Mouse (Mus musculus): ENCODE results near the gene Sema6b.
"Not testable (repeated sequence)": the region's sequence is repeated elsewhere in the genome, so short reads cannot be mapped to it uniquely, and the experiment has no call there.

Gene Sema6b

GRCm38 (mm10) chr17:56117251-56117710 lies 22.9 kb downstream of the Sema6b start, which contains the start of gene Plin5:
Gene Plin5, minus strand, starts transcription at chr17:56117596.
- no peak for DNase-seq (ENCODE audit: low read depth)

- no peak for DNase-seq (ENCODE audit: low read depth)
Observed at GRCm38 (mm10) chr17:56116193-56116592, 23.9 kb downstream of the Sema6b start.

- no peak for DNase-seq (ENCODE audit: low read depth)
Observed at GRCm38 (mm10) chr17:56112743-56113142, 27.4 kb downstream of the Sema6b start.

DNA sequence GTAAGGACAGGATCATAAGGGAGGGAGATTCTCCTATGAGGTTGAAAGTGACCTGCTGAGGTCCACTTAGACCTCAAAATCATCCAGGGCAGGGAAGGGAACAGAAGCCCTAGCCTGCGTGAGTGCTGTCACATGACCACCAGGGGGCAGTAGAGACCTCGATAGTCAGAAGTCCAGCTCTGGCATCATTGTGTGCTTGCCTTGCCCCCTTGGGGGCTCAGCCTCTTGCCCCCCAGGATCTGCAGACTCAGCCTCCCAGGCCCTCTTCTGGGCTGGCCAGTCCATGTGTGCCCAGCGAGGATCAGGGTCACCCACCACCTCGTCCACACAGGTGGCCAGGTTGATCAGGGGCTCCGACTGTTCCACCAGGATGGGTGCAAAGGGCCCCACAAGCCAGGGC lies 28.3 kb downstream of the Sema6b start:
- DNase-seq (ENCODE audit: low read depth): peak; percentile 81

- DNase-seq (ENCODE audit: low read depth): no peak
Observed at GRCm38 (mm10) chr17:56111021-56111420, 29.1 kb downstream of the Sema6b start.

DNA sequence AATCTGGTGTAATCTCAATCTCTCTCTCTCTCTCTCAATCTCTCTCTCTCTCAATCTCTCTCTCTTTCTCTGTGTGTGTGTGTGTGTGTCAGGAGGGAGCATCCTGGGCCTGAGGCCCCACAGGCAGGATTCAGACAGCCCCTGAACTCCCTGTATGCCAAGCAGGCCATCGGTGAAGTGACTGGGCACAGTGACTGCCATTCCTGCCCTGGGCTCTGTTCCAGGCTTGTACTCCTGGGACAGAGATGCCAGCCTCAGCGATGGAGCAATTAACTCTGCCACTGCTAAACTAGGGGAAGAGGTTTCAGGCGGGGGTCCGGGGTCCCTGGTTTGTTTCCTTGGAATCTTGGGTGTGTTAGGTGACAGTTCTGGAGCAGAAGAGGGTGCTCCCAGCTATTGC lies 29.6 kb downstream of the Sema6b start:
- DNase-seq (ENCODE audit: low read depth): no peak

GRCm38 (mm10) chr17:56109219-56110051 lies 30.7 kb downstream of the Sema6b start, which contains the start of gene Plin4:
Gene Plin4, minus strand, starts transcription at chr17:56109803.
- peak; percentile 86 for DNase-seq (ENCODE audit: low read depth)

DNA sequence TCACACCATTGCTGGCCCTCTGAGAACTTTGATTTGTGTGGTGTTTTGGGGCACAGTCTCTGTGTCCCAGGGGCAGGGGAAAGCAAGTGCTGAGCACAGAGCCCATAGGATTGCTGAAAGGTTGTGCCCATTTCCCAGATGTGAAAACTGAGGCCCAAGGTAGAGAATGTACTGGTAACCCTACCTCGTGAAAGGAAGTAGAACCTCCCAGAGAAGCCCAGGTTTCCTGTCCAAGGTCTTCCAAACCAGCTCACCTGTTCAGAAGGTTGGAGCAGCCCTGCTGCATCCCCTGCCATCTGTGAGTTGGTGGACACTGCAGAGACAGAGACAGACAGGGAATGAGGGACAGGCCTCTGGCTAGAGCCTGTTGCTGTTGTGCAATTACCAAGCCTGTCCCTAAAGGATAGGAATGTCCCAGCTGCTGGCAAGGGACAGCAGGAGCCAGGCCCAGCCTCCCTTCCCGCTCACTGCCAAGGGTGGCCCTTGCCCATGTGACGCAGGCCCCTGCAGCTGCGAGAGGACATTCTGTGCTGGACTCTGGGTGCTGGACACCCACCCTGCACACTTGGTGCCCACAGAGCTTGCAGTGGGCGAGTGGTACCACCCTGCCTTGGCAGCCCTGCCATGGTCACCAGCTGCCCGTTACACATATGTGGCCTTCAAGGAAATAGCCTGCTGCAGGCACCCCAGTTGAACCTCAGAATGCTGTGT lies 31.7 kb downstream of the Sema6b start:
- DNase-seq (ENCODE audit: low read depth): no peak

DNA sequence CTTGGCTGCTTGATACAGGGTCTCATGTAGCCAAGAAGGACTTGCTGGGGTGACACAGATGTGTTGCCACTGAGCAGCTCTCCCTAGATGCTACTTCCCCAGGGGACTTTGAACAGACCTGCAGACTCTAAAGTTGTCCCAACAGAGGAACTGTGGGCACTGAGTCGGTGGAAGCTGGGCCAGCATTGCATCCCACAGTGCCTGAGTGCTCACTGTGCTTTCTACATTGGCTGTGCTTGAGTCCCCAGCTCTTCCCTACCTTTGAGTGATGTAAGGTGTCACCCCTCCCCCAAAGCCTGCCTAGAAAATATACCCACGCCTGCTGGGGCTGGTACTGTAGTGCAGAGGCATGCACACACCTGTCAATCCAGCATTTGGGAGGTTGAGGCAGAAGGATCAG lies 32.4 kb downstream of the Sema6b start:
- DNase-seq (ENCODE audit: low read depth): no peak

- no peak for DNase-seq (ENCODE audit: low read depth)
Observed at GRCm38 (mm10) chr17:56106981-56107380, 33.2 kb downstream of the Sema6b start.

- DNase-seq (ENCODE audit: low read depth): not testable (repeated sequence)
Observed at GRCm38 (mm10) chr17:56106436-56106835, 33.7 kb downstream of the Sema6b start.

DNA sequence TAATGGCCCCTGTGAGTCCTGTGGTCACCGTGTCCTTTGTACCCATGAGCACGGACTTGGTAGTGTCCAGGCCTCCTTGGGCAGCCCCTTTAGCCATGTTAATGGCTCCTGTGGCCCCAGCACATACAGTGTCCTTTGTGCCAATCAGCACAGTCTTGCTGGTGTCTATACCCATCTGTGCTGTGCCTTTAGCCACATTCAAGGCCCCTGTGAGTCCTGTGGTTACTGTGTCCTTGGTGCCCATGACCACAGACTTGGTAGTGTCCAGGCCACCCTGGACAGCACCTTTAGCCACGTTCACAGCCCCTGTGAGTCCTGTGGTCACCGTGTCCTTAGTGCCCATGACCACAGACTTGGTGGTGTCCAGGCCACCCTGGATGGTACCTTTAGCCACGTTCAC lies 35.3 kb downstream of the Sema6b start:
- not testable (repeated sequence) for DNase-seq (ENCODE audit: low read depth)

DNA sequence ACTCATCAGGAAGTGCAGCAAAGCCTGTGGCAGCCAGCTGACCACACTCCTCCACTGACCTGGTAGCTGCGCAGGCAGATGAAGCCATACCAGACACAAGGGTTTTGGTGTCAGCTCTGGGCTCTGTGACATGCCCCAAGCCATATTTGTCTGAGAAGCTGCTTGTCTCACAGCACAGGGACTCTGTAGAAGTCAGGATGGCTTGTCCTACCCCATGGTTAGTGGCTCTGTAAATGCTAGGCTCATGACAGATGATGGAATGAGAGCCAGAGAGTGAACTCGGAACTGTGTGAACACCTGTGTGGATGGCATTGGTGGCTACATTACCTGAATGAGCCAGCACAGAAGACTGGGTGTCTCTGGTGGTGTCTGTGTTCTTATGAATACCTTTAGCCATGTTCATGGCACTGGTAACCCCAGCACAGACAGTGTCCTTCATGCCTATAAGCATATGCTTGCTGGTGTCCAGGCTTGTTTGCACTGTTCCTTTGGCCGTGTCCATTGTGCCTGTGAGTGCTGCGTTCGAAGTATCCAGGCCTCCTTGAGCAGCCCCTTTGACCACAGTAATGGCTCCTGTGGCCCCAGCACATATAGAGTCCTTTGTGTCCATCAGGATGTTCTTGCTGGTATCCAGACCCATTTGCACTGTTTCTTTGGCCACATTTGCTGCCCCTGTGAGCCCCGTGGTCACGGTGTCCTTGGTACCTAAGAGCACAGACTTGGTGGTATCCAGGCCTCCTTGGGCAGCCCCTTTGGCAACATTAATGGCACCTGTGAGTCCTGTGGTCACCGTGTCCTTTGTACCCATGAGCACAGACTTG lies 36.5 kb downstream of the Sema6b start:
- DNase-seq (ENCODE audit: low read depth): no peak

DNA sequence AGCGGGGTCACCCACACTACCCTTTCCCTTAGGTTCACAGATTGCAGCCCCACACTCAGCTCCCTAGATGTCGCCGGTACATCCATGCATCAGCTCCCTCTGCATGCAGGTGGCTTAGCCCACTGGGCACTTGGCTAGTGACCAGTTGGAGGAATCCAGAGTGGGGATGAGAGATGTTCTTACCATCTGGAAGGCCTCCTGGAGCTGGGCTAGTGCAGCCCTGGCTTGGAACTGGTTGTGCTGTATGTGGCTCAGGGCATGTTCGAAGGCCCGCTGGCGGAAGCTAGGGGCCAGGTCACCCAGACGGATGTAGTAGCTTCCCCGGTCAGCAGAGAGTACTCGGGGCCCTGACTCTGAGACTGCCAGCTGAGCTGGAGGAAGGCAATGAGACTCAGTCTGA lies 37.2 kb downstream of the Sema6b start:
- DNase-seq (ENCODE audit: low read depth): no peak

GRCm38 (mm10) chr17:56102158-56102557 lies 38.0 kb downstream of the Sema6b start:
- DNase-seq (ENCODE audit: low read depth): no peak

- no peak for DNase-seq (ENCODE audit: low read depth)
Observed at GRCm38 (mm10) chr17:56100811-56101210, 39.3 kb downstream of the Sema6b start.

DNA sequence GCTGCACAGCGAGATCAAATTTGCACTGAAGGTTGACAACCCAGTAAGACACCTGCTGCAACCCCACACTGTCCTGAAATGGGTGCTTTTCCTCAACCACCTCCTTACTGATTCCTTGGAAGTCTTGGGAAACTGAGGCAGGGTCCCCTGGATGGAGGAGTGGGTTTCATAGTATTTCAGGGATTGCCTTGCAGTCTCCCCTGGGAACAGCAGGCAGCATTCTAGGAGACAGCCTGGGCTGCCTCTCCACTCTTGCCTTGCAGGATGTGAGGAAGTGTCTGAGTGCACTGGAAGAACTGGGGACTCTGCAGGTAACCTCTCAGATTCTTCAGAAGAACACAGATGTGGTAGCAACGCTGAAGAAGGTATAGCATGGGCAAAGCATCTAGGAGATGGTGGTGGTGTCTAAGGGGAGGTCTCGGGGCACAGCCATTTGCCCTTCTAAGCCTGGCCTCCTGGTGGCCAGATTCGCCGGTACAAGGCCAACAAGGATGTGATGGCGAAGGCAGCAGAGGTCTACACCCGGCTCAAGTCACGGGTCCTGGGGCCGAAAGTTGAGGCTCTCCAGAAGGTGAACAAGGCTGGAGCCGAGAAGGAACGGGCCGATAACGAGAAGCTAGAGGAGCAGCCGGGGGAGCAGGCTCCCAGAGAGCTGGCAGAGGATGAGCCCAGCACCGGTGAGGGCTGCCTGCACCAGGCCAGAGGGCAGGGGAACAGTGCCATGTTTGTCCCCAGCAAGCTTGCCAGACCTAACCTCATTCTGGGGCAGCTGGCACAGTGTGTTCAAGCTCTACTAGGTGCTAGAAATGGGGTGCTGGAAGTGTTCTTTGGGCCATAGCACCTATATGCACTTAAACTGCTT lies 41.2 kb downstream of the Sema6b start:
- DNase-seq (ENCODE audit: low read depth): no peak

GRCm38 (mm10) chr17:56098180-56098579 lies 42.0 kb downstream of the Sema6b start:
- DNase-seq (ENCODE audit: low read depth): no peak

GRCm38 (mm10) chr17:56096883-56097282 lies 43.3 kb downstream of the Sema6b start:
- no peak for DNase-seq (ENCODE audit: low read depth)

GRCm38 (mm10) chr17:56092794-56093193 lies 47.3 kb downstream of the Sema6b start:
- DNase-seq (ENCODE audit: low read depth): no peak

- no peak for DNase-seq (ENCODE audit: low read depth)
Observed at GRCm38 (mm10) chr17:56092312-56092711, 47.8 kb downstream of the Sema6b start.

Measured in NIH3T3 (cell line).